Mouse (Mus musculus): ENCODE results near the gene Ppp1r13l. TPM values are rescaled to one million over a fixed set of nuclear protein-coding genes. Genes with fewer than 3 reads are reported as not detected.
A peak's percentile ranks its signal among the peaks of the same experiment; 100 is the strongest.

Gene Ppp1r13l
- polyA plus RNA-seq (2014; fragmentation: Nextera tagmentation; extraction: Ambion mirVana), result 5.8 and 6.4 TPM in 2 replicates

GRCm38 (mm10) chr7:19359299-19359891, at the start of gene Ppp1r13l, which contains the start of gene Cd3eap:
TSS of gene Ppp1r13l (plus strand) at chr7:19359749.
TSS of gene Cd3eap (minus strand) at chr7:19359483.
- peaks cover 17% of the 10 kb centered on the region; the same call in 1 of the 2 replicates for H3K4me1 ChIP-seq (replicated peaks; ENCODE audit: control insufficient read depth, insufficient read depth, low read length)
- peaks cover 4% of the 10 kb centered on the region; the same call in 1 of the 2 replicates for H3K36me3 ChIP-seq (ENCODE audit: control insufficient read depth, insufficient read depth, low read length)
- H3K9me3 ChIP-seq (ENCODE audit: control insufficient read depth, low read length), result no peaks in the 10 kb centered on the region
- ATAC-seq (replicated peaks; ENCODE audit: low FRiP score) (peak; percentile 72), DNase-seq (ENCODE audit: low spot score) (peak; percentile 88)
- H3K27me3 ChIP-seq (ENCODE audit: control insufficient read depth, insufficient read depth, low read length), result no peaks in the 10 kb centered on the region
- H3K27ac ChIP-seq (ENCODE audit: low read depth, low read length), result no peak within 1 kb of the TSS
- H3K4me2 ChIP-seq (ENCODE audit: low read depth, low read length, severe bottlenecking), result peak within 1 kb of the TSS; percentile 93
- under 1% methylated on average over 31 of the region's 31 CpGs for WGBS
- H3K9ac ChIP-seq (ENCODE audit: low read length), result peak within 1 kb of the TSS; percentile 59
- H3K4me3 ChIP-seq (ENCODE audit: low read depth, low read length), result peak within 1 kb of the TSS; percentile 66

- H3K9ac ChIP-seq (ENCODE audit: low read length), result peak within 1 kb of the TSS; percentile 39
- peak within 1 kb of the TSS; percentile 94 for H3K4me2 ChIP-seq (ENCODE audit: low read depth, low read length, severe bottlenecking)
- H3K4me3 ChIP-seq (ENCODE audit: low read depth, low read length), result peak within 1 kb of the TSS; percentile 51
- H3K36me3 ChIP-seq (ENCODE audit: control insufficient read depth, insufficient read depth, low read length), result no peaks in the 10 kb centered on the region
- ATAC-seq (replicated peaks; ENCODE audit: low FRiP score) (peak; percentile 86), DNase-seq (ENCODE audit: low spot score) (peak; percentile 96)
- no peaks in the 10 kb centered on the region for H3K9me3 ChIP-seq (ENCODE audit: control insufficient read depth, low read length)
- H3K4me1 ChIP-seq (replicated peaks; ENCODE audit: control insufficient read depth, insufficient read depth, low read length), result peaks cover 8% of the 10 kb centered on the region; the same call in 1 of the 2 replicates
- H3K27ac ChIP-seq (ENCODE audit: low read depth, low read length), result no peak within 1 kb of the TSS
- peaks cover 24% of the 10 kb centered on the region for H3K27me3 ChIP-seq (ENCODE audit: control insufficient read depth, insufficient read depth, low read length)
- WGBS, result under 1% methylated on average over 48 of the region's 49 CpGs
Observed at GRCm38 (mm10) chr7:19309884-19310641, 49.5 kb upstream of the Ppp1r13l start, which contains the start of gene Fosb. TSS of gene Fosb (minus strand) at chr7:19310051.

GRCm38 (mm10) chr7:19311991-19312390, 47.6 kb upstream of the Ppp1r13l start:
- Histone ChIP-seq H3K9me3 (ENCODE audit: control insufficient read depth, low read length) (no peaks in the 10 kb centered on the region), H3K4me1 (replicated peaks; ENCODE audit: control insufficient read depth, insufficient read depth, low read length) (peaks cover 5% of the 10 kb centered on the region; the same call in 1 of the 2 replicates), H3K27ac (ENCODE audit: low read depth, low read length) (no peak overlapping the region), H3K27me3 (ENCODE audit: control insufficient read depth, insufficient read depth, low read length) (peaks cover 4% of the 10 kb centered on the region), H3K9ac (ENCODE audit: low read length) (no peak overlapping the region), H3K4me2 (ENCODE audit: low read depth, low read length, severe bottlenecking) (no peak overlapping the region), H3K4me3 (ENCODE audit: low read depth, low read length) (no peak overlapping the region), H3K36me3 (ENCODE audit: control insufficient read depth, insufficient read depth, low read length) (no peaks in the 10 kb centered on the region)
- ATAC-seq (replicated peaks; ENCODE audit: low FRiP score), result no peak
- no peak for DNase-seq (ENCODE audit: low spot score)
- 41% methylated on average over 4 of the region's 4 CpGs for WGBS

- Histone ChIP-seq H3K4me3 (ENCODE audit: low read depth, low read length) (no peak overlapping the region), H3K27ac (ENCODE audit: low read depth, low read length) (no peak overlapping the region), H3K36me3 (ENCODE audit: control insufficient read depth, insufficient read depth, low read length) (no peaks in the 10 kb centered on the region), H3K9ac (ENCODE audit: low read length) (no peak overlapping the region), H3K4me1 (replicated peaks; ENCODE audit: control insufficient read depth, insufficient read depth, low read length) (peaks cover 5% of the 10 kb centered on the region; the same call in 1 of the 2 replicates), H3K4me2 (ENCODE audit: low read depth, low read length, severe bottlenecking) (no peak overlapping the region), H3K27me3 (ENCODE audit: control insufficient read depth, insufficient read depth, low read length) (no peaks in the 10 kb centered on the region), H3K9me3 (ENCODE audit: control insufficient read depth, low read length) (no peaks in the 10 kb centered on the region)
- 51% methylated on average over 5 of the region's 5 CpGs for WGBS
- no peak for ATAC-seq (replicated peaks; ENCODE audit: low FRiP score)
- no peak for DNase-seq (ENCODE audit: low spot score)
Observed at GRCm38 (mm10) chr7:19314033-19314432, 45.5 kb upstream of the Ppp1r13l start.

GRCm38 (mm10) chr7:19316451-19317161, 42.9 kb upstream of the Ppp1r13l start:
- Histone ChIP-seq H3K4me1 (replicated peaks; ENCODE audit: control insufficient read depth, insufficient read depth, low read length) (peaks cover 3% of the 10 kb centered on the region; the same call in 1 of the 2 replicates), H3K4me2 (ENCODE audit: low read depth, low read length, severe bottlenecking) (no peak overlapping the region), H3K9me3 (ENCODE audit: control insufficient read depth, low read length) (no peaks in the 10 kb centered on the region), H3K36me3 (ENCODE audit: control insufficient read depth, insufficient read depth, low read length) (no peaks in the 10 kb centered on the region), H3K9ac (ENCODE audit: low read length) (no peak overlapping the region), H3K27me3 (ENCODE audit: control insufficient read depth, insufficient read depth, low read length) (no peaks in the 10 kb centered on the region), H3K4me3 (ENCODE audit: low read depth, low read length) (no peak overlapping the region), H3K27ac (ENCODE audit: low read depth, low read length) (no peak overlapping the region)
- 51% methylated on average over 14 of the region's 14 CpGs for WGBS
- DNase-seq (ENCODE audit: low spot score) (no peak), ATAC-seq (replicated peaks; ENCODE audit: low FRiP score) (no peak)

GRCm38 (mm10) chr7:19318201-19318600, 41.3 kb upstream of the Ppp1r13l start:
- Histone ChIP-seq H3K4me1 (replicated peaks; ENCODE audit: control insufficient read depth, insufficient read depth, low read length) (peaks cover 3% of the 10 kb centered on the region; the same call in 1 of the 2 replicates), H3K36me3 (ENCODE audit: control insufficient read depth, insufficient read depth, low read length) (no peaks in the 10 kb centered on the region), H3K4me2 (ENCODE audit: low read depth, low read length, severe bottlenecking) (no peak overlapping the region), H3K27ac (ENCODE audit: low read depth, low read length) (no peak overlapping the region), H3K27me3 (ENCODE audit: control insufficient read depth, insufficient read depth, low read length) (no peaks in the 10 kb centered on the region), H3K9me3 (ENCODE audit: control insufficient read depth, low read length) (no peaks in the 10 kb centered on the region), H3K4me3 (ENCODE audit: low read depth, low read length) (no peak overlapping the region), H3K9ac (ENCODE audit: low read length) (no peak overlapping the region)
- ATAC-seq (replicated peaks; ENCODE audit: low FRiP score) (no peak), DNase-seq (ENCODE audit: low spot score) (no peak)
- WGBS, result 81% methylated on average over 2 of the region's 2 CpGs

GRCm38 (mm10) chr7:19318676-19319075, 40.9 kb upstream of the Ppp1r13l start:
- Histone ChIP-seq H3K27ac (ENCODE audit: low read depth, low read length) (no peak overlapping the region), H3K27me3 (ENCODE audit: control insufficient read depth, insufficient read depth, low read length) (no peaks in the 10 kb centered on the region), H3K4me3 (ENCODE audit: low read depth, low read length) (no peak overlapping the region), H3K4me2 (ENCODE audit: low read depth, low read length, severe bottlenecking) (no peak overlapping the region), H3K9me3 (ENCODE audit: control insufficient read depth, low read length) (no peaks in the 10 kb centered on the region), H3K4me1 (replicated peaks; ENCODE audit: control insufficient read depth, insufficient read depth, low read length) (peaks cover 3% of the 10 kb centered on the region; the same call in 1 of the 2 replicates), H3K9ac (ENCODE audit: low read length) (no peak overlapping the region), H3K36me3 (ENCODE audit: control insufficient read depth, insufficient read depth, low read length) (no peaks in the 10 kb centered on the region)
- ATAC-seq (replicated peaks; ENCODE audit: low FRiP score) (no peak), DNase-seq (ENCODE audit: low spot score) (no peak)
- WGBS, result 78% methylated on average over 7 of the region's 7 CpGs

GRCm38 (mm10) chr7:19319458-19319857, 40.1 kb upstream of the Ppp1r13l start:
- peak; percentile 57 for ATAC-seq (replicated peaks; ENCODE audit: low FRiP score)
- Histone ChIP-seq H3K4me3 (ENCODE audit: low read depth, low read length) (peak overlapping the region; percentile 35), H3K36me3 (ENCODE audit: control insufficient read depth, insufficient read depth, low read length) (no peaks in the 10 kb centered on the region), H3K9ac (ENCODE audit: low read length) (peak overlapping the region; percentile 35; the same call in 1 of the 2 replicates), H3K27me3 (ENCODE audit: control insufficient read depth, insufficient read depth, low read length) (no peaks in the 10 kb centered on the region), H3K4me1 (replicated peaks; ENCODE audit: control insufficient read depth, insufficient read depth, low read length) (peaks cover 3% of the 10 kb centered on the region; the same call in 1 of the 2 replicates), H3K4me2 (ENCODE audit: low read depth, low read length, severe bottlenecking) (peak overlapping the region; percentile 74), H3K9me3 (ENCODE audit: control insufficient read depth, low read length) (no peaks in the 10 kb centered on the region), H3K27ac (ENCODE audit: low read depth, low read length) (no peak overlapping the region)
- no peak for DNase-seq (ENCODE audit: low spot score)
- 18% methylated on average over 9 of the region's 9 CpGs for WGBS

All from forebrain, embryonic 11.5 days (tissue).